Mouse (Mus musculus) right cerebral cortex, postnatal 36 days (tissue): ENCODE measurements around the gene Gm21973.

Source experiments
- DNase-seq, 2 experiments: peaks; one replicate each; pipeline ENCODE4 v3.0.0; 2022; ENCODE audit warnings: low spot score in 2 of 2, mixed read lengths in 1 of 2

The Gm21973 gene

DNA sequence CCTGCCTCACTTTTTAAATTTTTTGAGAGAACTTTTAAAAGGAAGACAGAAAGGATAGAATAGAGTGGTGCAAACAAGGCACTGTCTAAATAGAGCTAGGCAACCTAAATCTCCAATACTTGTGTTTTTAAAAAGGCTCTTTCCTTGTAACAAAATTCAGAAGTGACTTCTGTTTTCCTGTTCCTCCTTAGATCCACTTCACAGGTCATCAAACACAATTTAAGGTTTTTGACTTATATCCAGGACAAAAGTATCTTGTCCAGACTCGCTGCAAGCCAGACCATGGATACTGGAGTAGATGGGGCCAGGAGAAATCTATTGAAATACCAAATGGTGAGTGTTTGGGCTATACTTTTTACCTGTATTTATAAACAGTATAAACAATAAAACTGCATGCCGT lies at the start of gene Gm21973:
Gene Gm21973, plus strand, starts transcription at position 301 of the 400 bp plus-strand sequence.
- DNase-seq: no peak

- no peak for DNase-seq
Observed at GRCm38 (mm10) chr15:10276386-10276785, 48.8 kb upstream of the Gm21973 start.

GRCm38 (mm10) chr15:10277461-10277860 lies 47.7 kb upstream of the Gm21973 start:
- DNase-seq: no peak

GRCm38 (mm10) chr15:10281546-10281945 lies 43.6 kb upstream of the Gm21973 start:
- DNase-seq: no peak

DNA sequence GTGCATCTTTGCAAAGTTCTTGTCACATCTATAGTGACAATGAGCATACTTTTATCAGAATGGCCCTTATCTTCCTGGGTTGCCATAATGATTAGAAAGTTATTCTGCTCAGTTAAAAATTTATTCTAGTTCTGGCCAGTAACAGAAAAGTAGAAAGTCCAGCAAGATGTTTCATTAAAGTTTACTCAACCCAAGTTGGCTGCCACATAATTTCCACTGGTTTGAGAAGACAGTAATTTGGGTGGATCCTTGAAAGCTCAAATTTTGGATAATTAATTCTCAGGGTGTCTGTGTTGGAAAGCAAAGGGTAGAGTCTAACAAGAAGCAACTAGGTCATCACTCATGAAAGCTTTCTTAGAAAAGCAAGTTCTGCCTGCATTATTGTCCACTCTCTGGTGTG lies 41.5 kb upstream of the Gm21973 start:
- no peak for DNase-seq

DNA sequence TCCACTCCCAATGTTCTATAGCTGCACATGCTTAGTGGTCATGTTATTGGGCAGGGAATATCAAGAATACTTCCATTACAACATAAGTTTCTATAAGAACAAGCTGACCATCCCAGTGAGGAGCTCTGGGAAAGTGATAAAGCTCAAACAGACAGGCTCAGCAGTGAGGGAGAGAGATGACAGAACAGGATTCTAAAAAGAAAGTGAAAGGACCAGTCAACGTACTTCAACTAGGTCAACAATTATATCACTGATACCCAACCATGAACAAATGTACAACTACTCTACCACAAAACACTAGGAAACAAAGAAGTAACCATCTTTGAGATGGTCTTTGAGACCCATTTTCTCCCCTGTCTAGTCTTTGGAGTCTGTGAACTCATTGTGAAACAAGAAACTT lies 28.6 kb upstream of the Gm21973 start:
- no peak for DNase-seq

DNA sequence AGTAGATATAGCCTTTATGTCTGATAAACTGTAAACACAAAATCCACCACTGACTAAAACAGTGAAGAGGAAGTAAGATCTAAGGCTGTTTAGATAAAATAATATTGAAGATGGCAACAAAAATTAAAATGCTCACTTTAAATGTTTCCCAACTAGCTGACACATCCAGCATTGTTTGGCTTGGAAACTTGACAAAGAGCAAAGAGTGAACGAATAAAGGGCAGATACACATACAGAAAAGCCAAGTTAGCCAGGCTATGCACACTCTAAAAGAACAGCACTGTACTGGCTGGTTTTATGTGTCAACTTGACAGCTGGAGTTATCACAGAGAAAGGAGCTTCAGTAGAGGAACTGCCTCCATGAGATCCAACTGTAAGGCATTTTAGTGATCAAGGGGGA lies 27.1 kb upstream of the Gm21973 start:
- no peak for DNase-seq

GRCm38 (mm10) chr15:10299467-10299866 lies 25.7 kb upstream of the Gm21973 start:
- DNase-seq: no peak

DNA sequence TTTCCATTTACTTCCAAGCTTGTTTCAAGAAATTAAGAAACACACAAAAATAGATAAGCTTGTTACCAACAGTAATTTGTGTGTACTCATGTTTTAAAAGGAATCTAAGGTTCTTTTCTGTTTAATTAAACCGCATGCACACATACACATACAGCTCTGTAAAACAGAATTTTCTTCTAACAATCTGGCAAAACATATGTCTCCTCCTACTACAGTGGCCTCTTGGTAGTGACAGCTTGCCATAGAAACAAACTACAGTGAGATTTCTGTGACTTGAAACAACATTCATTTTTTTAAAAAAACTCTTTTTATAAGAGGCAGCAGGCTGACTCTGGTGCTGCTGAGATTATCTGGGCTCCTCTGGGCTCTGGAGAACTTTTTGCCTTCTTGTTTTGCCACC lies 18.7 kb upstream of the Gm21973 start:
- DNase-seq: no peak

DNA sequence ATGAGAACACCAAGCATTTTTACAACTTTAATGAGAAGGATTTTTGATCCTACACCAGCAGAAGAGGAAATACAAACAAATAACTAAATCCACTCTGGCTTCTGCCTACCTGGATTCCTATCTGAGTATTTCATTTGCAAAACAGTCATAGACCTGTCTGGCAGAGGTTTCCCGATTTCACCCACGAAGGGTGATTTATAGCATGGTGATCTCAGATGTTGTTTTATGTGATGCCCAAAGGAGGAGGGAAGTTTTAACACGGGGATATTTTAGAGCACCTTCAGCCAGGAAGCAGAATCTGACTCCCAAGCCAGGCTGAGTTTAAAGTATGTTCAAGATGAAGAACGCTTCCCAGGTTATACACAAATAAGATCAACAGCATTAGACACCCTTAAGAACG lies 13.4 kb upstream of the Gm21973 start:
- DNase-seq: no peak

GRCm38 (mm10) chr15:10313522-10314455 lies 11.4 kb upstream of the Gm21973 start:
- DNase-seq: peak; percentile 22 to 43

DNA sequence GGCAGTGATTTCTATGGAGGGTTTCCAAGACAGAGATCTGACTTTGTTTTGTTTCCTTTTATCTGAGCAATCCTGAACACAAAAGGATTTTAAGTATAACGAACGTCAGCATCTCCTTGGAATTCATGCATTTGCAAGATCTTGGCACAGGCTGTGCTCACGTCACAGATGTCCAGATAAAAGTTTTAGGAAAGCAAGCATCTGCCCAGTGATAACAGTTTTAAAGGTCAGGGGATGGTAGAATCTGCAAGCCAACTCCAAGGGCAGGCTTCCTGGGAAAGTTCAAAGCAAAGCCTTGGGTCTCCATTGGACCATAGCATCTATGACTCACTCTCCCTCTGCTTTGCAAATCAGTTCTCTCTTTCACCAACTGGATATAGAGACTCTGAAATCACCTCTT lies 5.4 kb downstream of the Gm21973 start:
- DNase-seq: no peak

DNA sequence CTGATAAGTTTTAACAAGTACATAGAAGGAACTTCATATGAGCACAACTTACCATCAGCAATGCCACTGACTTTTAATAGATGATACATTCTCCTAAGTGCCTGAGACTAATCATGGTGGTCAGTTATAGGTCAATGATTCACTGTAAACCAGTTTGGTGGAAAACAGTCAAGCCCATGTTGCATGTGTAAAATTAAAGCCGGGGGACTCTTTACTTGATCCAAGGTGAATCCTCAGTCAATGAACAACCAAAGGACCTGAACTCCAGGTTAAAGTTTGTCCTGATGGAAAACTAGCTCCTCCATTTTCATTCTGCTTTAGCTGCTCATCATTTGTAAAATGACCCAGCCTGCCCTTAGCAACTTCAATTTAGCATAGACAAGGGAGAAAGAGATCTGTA lies 7.4 kb downstream of the Gm21973 start:
- DNase-seq: no peak

DNA sequence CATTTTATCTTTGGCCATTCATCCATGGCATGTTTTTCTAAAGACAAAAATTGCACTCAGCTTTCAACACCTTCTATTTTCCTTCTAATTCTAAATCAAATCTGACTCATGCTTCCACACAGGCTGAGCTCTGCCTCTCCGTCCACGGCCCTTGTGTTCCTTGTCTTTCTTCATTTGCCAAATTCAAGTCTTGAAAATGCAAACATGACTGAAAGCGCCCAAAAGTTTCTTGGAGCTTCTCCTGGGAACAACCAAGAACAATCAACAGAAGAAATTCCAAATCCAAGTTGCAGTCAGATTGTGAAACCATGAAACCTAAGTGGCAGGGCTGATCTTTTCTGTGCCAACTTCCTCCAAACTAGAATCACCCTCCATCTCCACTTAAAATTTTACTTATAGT lies 13.4 kb downstream of the Gm21973 start:
- DNase-seq: no peak

- DNase-seq: no peak
Observed at GRCm38 (mm10) chr15:10347044-10347443, 21.9 kb downstream of the Gm21973 start.

- DNase-seq: no peak
Observed at GRCm38 (mm10) chr15:10358039-10358948, 33.1 kb downstream of the Gm21973 start, which contains the start of gene Agxt2. Agxt2 (plus strand) TSS chr15:10358532.

GRCm38 (mm10) chr15:10366331-10366730 lies 41.2 kb downstream of the Gm21973 start:
- DNase-seq: no peak

DNA sequence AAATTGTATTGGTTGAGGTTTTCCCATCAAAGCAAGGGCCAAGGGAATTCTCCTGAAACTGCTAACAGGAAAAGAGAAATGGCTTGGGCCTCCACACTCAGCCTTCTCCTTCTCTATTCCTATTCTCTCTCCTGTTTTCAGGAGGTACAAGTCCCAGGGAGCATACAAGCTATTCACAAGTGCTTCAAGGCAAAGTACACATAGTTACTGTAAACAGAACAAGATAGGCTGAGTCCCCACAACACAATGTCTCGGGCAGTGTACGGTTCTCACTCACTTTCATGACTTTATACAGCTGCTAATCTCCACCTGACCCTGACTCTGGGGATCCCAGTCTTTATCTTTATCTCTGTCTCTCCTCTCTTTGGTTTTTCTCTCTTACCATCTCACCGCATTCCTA lies 50.2 kb downstream of the Gm21973 start:
- DNase-seq: no peak

GRCm38 (mm10) chr15:10378338-10378959 lies 53.3 kb downstream of the Gm21973 start:
- no peak for DNase-seq

GRCm38 (mm10) chr15:10379757-10380458 lies 54.7 kb downstream of the Gm21973 start:
- no peak for DNase-seq

GRCm38 (mm10) chr15:10387263-10387662 lies 62.1 kb downstream of the Gm21973 start:
- DNase-seq: no peak
